Mouse (Mus musculus): Measurements from ENCODE around the gene Sik2.

DNA sequence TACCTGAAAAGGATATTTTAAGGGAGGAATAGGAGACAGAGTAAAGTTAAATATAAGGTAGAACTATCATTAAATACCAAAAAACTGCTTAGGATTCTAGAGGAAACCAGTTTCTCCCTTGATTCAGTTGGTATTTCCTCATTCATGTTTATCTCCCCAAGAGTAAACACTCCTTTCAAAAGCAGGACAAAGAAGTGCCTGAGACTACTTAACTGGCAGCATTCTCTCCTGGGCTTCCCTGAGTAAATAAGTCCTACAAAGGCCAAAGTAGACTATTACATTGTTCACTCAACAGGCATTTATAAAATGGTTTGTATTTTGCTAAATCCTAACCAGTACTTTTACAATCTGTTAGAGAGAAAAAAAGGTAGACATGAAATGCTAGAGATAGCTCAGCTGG is 22.2 kb downstream of the Sik2 start:
- no peak for TF ChIP-seq CTCF (IDR thresholded peaks at IDR 0.05; ENCODE audit: low read depth, low read length)
- TF ChIP-seq POLR2A (IDR thresholded peaks at IDR 0.05; ENCODE audit: borderline replicate concordance, low read depth, low read length): no peak

All from bone marrow macrophage, adult 2 months (primary cell).